Mouse (Mus musculus) mouse trophoblast stem cell (cell line): ENCODE data around the gene Fam83b.

Experiments used
- in situ Hi-C, 2 experiments: fragments of 300-500 bp; cut with MseI, MboI; formaldehyde crosslinking; loops; 2 replicates in 1 of 2; 3 replicates in 1 of 2; pipeline ENCODE4 v1.15.1; 2025

Fam83b gene

DNA sequence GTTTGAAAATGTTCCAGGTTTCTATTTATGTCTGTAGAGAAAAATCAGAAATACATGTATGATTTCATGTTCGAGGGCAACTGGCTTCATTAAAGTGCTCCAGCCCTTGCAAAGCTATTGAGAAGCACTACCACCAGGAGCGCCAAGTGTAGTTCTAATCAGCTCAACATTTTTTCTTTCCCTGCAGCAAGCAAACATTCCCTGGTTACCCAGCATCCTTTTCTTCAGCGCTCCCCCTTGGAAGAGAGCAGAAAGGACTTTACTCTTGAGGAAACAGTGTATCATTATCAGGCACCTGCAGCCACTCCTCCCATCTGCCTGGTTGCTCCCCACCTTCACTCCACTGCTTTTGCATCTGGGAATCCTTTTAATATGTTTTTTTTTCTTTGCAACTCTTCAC lies 45.3 kb downstream of the Fam83b start:
- in situ Hi-C loops = no loop called here

DNA sequence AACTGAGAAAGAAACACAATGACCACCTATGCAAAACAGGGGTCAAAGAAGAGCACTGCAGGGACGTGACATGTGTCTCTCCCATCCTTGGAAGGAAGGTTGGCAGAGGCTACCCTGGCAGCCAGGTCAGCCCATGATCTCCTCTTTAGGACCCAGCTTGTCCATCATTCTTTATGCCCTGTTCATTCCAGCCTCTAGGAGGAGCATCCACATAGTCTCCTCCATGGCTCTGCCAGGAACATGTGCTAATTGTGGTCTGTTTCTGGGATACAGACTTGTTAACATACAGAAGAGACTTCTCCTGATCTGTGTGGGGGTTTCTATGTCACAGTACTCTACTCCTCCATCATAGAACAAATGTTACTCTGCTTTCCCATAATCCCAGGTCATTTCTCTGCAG lies 48.3 kb downstream of the Fam83b start:
- in situ Hi-C loops = no loop called here

DNA sequence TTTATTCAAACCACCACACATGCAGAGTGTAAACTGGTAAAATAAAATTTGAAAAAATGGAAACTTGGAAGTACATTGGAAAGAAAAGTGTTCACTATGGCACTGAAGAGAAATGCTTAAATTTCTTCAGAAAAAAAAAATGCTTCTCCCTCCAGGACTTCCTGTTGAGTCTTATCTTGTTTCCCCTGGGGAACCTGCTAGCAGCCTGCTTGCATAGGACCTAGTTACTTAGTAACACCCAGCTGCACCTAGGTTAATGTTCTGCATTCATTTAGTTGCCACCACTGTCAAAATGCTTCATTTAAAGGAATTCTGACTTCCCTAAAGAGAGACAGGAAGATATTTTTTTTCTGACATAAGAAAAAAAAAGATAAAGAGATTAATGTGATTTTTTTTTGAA lies 61.3 kb downstream of the Fam83b start:
- in situ Hi-C loops = no loop called here

DNA sequence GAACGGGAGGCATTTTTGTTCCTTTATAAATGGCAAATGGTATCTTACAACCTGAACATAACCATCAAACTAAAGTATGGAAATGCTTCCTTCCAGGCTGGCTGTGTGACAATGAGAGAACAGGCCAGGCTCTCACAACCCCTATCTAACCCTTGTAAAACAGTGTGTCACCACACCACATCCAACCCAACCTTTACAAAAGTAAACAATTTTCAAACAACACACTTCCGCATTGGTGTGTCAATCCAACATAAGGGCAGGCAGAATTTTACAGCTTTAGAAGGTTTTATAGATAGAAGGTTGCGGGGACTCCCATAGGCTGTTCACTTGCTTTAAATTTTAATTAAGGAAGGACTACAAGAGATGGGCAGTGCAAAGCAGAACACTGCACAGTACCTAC lies 77.2 kb downstream of the Fam83b start:
- in situ Hi-C loops = no loop called here

DNA sequence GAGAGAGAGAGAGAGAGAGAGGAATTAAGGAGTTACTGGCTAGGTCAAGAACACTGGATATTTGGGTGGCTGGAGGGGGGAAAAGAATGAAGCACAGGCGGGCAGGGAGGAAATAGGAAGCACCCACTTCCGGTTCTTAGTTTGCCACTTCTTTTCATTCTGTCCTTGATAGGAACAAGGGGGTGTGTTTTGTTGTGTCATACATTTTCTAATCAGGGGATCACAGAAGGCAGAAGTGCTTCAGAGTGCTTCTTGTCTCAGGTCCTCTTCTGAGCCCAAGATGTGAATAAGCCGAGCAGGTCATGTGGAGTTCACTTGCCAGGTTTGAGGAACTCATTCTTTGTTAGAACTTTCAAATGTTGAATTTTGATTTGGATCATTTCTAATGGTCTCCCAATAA lies 86.8 kb downstream of the Fam83b start:
- in situ Hi-C loops = no loop called here

DNA sequence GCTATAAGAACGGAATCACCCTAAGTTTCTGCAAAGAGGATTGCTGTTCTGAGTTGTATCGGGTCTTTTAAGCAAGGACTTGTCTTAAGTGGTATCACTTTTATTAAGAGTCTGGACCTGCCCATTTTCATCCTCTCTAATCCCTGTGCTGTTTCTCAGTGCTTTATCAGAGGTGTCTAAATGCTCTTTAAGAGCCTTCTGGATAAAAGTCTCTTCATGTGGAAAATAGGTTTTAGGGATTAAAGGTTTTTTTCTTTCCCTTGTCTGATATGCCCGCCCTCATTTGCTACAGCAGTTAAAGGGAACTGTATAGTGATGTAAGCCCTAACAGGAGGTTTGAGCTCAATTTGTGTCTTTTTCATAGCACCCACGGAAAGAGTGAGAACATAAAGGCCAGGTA lies 97.4 kb downstream of the Fam83b start:
- in situ Hi-C loops = no loop called here

DNA sequence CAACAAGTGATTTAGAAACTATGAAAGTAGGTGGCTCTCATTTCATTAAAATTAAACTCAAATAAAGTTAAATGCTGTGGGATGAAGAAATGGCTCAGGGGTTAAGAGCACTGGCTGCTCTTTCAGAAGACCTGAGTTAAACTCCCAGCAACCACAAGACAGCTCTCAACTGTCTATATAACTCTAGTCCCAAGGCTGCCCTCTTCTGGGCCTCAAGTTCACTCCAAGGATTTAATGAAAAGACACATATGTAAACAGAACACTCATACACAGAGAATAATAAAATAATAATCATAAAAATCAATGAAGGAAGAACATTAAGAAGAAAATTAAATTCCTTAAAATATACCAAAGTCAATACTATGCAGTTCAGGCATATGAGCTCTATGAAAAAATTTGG lies 105.4 kb downstream of the Fam83b start:
- in situ Hi-C loops = no loop called here

DNA sequence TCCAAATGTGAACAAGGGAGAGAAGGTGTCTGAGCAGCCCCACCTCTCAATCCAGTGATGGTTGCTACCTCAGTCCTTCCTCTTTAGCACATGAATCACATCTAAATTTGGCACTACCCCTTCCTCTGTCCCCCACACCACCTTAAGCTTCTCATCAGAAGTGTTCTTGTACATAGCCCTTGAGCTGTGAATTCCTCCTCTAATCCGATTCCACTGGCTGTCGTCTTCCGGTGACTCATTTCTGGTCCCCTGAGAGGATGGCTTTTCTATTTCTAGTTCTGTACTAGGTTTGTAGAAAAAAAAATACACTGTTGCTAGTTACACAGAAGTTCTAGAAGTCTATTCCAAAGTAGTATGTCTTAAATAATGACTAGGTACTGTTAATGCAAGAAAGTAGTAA lies 111.2 kb downstream of the Fam83b start:
- in situ Hi-C loops = no loop called here
